Mouse (Mus musculus) central nervous system, embryonic 11.5 days (tissue): ENCODE measurements around the gene Amz1. TPM values are rescaled to one million over a fixed set of nuclear protein-coding genes. Genes with fewer than 3 reads are reported as not detected.

Source experiments
- polyA plus RNA-seq: library from polyadenylated mRNA; depleted of rRNA; stranded (reverse); fragments of >200 nt; gene quantifications from 2 replicates; pipeline ENCODE4 v1.2.3, GENCODE M21; 2012; rRNA removed

Amz1 gene
- 0.73 and 0.89 TPM in 2 replicates for polyA plus RNA-seq

DNA sequence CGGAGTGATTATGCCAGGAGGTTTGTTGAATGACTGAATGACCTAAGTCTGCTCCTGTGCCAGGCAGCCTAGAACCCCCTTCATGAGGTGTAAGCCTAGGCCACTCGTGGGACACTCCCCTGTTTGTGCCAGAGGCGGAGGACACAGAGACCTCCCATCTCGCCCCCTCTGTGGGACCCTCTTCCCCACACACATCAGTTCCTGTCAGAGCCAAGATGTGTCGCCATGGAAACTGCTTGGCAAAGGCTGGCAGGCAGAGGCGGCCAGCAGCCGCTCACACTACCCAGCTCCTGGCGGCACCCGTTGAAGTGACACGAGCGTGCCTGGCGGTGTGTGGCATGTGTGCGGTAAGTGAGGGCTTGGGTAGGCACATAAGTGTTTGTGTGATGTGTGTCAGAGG is at the start of gene Amz1:
Gene Amz1 (plus strand): TSS at position 306 of the 400 bp plus-strand sequence.

DNA sequence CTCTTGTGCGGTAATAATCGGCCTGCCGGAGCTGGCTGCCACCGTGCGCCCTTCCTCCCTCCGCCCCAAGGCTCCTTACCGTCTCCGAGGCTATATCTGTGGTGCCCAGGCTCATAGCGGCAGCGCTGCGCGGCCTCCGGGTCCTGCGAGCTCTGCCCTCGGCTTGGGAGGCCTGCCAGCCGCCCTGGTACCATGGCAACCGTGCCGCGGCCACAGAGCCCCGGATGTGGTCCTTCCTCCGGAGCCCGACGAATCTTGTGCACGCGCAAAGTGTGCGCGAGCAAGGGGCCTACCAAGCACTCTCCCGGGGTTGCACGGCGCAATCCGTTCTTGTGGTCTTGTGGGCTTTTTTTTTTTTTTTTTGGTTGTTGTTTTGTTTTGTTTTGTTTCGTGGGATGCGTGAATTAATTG is 21.8 kb upstream of the Amz1 start, which contains the start of gene Iqce:
Gene Iqce (minus strand): TSS at position 276 of the 411 bp plus-strand sequence.

DNA sequence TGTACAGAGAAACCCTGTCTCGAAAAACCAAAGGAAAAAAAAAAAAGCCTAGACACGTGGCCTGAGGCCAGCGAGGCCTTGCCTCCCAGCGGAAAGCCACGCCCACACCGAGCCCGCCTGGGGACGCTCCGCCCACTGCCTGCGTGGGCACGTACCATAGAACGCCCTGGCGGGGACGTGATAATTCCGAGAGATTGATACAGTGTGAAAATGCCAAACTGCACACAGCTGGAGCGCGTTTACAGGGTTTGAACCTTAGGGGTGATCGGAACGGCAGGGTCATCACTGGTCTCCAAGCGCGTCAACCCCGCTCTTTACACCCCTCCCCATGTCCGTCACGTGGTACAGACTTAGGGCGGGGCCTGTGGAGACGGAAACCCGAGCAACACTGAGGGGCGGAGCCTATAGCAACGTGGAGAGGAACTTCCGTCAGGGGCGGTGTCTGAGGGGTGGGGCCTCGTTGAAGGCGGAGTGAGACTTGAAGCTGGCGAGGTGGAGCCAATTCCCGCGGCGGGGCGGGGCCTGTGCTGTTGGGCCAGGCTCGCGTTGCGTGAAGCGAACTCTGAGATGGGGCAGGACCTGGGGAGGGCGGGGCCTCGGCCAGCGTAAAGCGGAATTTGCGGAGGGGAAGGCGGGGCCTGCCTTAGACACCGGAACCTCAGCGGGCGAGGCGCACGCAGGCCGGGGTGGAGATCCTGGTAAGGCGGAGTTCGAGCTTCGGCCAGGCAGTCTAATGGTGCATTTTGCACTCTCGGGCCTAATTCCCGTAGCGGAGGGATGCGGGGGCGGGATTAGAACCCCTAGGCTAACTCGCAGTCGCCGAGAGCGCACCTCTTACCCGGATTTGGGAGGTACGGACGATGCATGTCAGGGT is 19.3 kb upstream of the Amz1 start, which contains the start of gene Brat1:
Gene Brat1 (plus strand): TSS at position 634 of the 874 bp plus-strand sequence.

Other genes with a start within 250 kb of the Amz1 start
- gene Chst12, start 218.6 kb upstream of the Amz1 start, polyA plus RNA-seq: 7.0 and 8.9 TPM in 2 replicates
- gene Grifin, start 159.1 kb upstream of the Amz1 start, polyA plus RNA-seq: 0.24 and 0.31 TPM in 2 replicates
- 53.1 and 54.0 TPM in 2 replicates for gene Lfng, start 116.8 kb upstream of the Amz1 start, polyA plus RNA-seq
- gene Ttyh3, start 75.1 kb upstream of the Amz1 start, polyA plus RNA-seq: 121 and 127 TPM in 2 replicates
- gene Iqce, start 21.7 kb upstream of the Amz1 start, polyA plus RNA-seq: 31.4 and 34.4 TPM in 2 replicates
- 18.4 and 19.4 TPM in 2 replicates for gene Brat1, start 19.1 kb upstream of the Amz1 start, polyA plus RNA-seq
- 49.9 and 71.1 TPM in 2 replicates for gene Gna12, start 106.3 kb downstream of the Amz1 start, polyA plus RNA-seq